Mouse (Mus musculus) kidney, postnatal 14 days (tissue): Measurements from ENCODE around the gene Chchd2.
A peak's percentile ranks its signal among the peaks of the same experiment; 100 is the strongest.
"Not testable (repeated sequence)": the region's sequence is repeated elsewhere in the genome, so short reads cannot be mapped to it uniquely, and the experiment has no call there.

Experiments
- DNase-seq: peaks from one replicate; pipeline ENCODE4 v3.0.0; 2022; ENCODE audit warnings: mixed read lengths

Gene Chchd2

DNA sequence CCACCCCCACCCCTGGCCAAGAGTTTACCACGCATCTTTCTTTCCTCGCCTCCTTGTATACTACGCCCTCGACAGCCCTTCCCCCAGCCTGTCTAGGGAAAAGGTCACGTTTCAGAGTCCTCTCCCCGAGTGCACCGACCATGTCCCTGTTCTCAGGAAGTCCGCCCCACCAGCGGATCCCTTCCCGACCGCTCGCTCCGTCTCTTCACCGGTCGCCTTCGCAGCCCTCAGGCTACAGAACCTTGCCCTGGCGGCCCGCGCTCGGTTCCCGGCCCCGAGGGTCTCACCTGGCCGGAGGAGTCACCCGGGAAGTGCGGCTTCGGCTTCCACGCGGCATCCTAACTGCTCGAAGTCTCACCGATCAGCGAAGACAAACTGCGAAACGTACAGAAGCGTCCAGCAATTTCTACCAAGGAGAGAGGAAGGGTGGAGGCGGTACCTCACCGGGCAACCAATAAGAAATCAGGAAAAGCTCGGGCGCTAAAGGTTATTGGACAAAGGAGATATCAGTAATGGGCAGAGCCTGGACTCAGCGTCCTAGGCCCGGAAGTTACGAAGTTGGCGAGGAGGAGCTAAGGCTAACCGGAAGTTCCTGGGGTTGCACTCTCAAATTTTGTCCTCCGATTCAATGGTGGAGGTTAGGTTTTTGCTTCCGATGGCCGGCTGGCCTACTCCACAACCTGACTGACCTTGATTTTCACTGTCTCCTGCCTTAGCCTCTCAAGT is at the start of gene Chchd2:
TSS of gene Chchd2 (minus strand) at position 560 of the 726 bp plus-strand sequence.
- DNase-seq: peak; percentile 97

DNA sequence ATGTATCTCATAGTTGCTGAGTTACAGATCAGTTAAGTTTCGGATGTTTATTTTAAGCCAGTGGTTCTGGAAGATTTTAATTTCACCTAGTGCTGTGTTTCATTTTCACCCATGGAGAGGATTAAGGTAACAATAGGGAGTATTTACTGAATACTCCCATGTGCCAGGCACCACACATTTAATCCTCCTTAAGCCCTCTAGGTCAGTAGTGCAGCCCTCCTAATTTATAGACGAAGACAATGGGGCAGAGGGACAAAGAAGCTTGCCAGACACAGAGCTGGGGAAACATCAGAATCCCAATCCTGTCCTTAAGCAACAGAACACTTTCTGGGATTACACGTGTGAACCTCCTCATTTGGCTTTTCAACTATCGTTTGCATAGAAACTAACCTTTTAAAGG is 49.7 kb upstream of the Chchd2 start:
- DNase-seq: no peak

DNA sequence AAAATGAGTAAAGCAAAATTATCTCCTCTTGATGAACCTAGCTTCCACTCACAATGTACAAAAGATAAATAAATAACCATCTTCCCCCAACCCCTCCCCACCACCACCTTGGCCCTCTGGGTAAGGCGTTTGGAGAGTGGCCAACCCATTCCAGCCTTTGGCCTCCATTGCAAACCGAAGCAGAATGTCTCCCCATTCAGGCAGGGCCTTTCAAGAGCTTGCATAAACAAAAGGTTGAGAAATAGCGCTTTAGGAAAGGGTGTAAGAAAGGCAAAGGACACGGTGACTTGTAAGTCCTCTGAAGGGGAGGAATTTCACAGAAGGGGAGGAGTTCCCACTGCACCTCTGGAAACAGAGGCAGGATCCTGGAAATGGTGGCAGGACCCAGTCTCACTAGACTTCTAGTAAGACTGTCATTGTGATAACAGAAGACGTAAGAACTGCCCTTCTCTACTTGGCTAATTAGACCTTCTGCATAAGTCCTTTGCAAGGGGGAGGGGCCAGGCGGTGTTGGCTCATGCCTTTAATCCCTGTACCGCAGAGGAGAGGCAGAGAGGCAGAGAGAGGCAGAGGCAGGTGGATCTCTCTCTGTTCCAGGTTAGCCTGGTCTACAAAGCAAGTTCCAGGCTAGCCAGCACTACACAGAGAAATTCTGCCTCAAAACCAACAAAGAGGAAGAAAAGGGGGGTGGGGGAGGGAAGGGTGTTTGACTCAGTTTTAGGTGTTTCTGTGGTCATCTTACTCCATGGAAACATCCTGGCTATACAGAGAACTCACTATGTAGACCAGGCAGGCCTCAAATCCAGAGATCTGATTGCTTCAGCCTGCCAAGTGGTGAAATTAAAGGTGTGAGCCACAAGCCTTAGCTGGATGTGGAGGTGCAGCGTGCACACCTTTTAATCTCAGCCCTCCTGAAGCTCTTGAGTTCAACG is 42.9 kb upstream of the Chchd2 start:
- peak; percentile 73 for DNase-seq

DNA sequence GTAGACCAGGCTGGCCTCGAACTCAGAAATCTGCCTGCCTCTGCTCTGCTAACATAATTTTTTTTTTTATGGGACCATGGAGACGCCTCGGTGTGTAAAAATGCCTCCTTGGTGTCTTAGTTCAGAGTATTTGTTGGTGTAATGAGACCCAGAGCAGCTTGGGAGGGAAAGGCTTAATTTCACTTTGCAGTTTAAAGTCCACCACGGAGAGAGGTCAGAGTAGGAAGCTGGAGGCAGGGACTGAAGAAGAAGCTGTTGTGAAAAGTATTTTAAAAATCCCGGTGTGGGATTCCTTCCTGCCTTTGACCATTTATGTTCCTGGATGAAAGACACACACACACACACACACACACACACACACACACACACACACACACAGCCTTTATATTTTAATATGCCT is 38.7 kb upstream of the Chchd2 start:
- peak; percentile 33 for DNase-seq

DNA sequence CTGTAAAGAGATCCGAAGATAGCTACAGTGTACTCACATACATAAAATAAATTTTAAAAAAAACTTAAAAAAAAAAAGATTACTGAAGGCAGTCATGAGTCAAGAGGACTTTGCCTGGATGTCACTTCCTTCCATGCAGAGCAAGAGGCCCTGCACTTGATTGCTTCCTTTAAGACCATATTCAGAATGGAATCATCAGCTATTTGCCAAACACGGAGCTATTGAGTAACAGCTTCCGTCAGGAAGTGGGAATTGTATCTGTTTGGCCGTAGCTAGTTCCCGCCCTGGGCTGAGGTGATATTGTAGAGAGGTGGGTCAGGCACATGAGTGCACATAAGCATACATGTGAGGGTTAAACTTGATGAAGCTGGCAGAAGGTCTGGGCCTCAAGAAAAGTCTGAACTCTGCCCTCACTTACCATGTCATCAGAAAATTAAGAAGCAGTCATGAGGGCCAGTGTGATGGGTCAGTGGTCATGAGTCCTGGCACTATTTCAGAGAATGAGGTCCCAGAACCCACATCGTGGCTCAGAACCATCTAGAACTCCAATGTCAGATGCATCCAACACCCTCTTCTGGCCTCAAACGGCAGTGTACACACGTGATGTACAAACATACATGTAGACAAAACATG is 37.7 kb upstream of the Chchd2 start:
- DNase-seq: peak; percentile 37

DNA sequence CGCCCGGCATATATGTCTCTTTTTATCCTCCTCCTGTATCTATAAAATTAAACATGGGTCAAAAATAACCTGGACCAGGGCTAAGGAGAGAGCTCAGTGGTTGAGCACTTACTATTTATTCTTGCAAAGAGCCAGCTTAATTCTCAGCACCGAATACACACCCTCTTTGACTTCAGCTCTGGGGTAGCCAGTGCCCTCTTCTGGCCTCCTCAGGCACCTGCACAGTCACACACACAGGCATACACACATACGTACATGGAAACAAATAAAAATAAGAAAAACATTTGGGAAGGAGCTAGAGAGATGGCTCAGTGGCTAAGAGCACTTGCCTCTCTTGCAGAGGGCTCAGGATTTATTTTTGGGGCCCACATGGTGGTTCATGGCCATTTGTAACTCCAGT is 34.7 kb upstream of the Chchd2 start:
- no peak for DNase-seq

DNA sequence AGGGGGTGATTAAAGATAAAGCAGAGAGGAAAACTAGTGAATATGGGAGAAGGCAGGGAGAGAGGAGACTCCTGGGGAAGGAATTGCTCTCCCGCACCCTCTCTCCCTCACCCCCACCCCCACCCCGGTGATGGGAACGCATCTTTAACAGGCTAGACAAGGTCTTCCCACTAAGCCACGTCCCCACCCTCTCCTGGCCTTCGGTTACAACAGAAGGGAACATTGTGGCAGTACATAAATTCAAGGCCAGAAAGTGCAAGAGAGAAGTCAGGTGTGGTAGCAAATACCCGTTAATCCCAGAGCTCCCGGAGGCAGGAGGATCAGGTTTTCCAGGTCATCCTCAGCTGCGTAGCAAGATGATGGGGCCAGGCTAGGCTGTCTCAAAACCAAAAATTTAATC is 32.0 kb upstream of the Chchd2 start:
- no peak for DNase-seq

DNA sequence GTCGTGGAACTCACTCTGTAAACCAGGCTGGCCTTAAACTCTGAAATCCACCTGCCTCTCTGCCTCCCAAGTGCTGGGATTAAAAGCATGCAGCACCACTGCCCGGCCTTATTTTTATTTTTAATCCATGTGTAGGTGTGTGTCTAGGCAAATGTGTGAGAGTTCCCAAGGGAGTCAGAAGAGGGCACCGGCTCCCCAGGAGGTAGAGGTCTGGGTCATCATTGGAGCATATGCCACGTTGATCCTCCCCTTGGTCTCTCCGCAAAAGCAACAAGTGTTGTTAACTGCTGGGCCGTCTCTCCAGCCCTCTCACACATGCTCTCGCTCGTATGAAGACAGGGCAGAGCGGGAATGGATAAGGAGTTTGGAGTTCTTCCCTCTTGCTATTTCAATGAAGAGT is 31.5 kb upstream of the Chchd2 start:
- DNase-seq: no peak

DNA sequence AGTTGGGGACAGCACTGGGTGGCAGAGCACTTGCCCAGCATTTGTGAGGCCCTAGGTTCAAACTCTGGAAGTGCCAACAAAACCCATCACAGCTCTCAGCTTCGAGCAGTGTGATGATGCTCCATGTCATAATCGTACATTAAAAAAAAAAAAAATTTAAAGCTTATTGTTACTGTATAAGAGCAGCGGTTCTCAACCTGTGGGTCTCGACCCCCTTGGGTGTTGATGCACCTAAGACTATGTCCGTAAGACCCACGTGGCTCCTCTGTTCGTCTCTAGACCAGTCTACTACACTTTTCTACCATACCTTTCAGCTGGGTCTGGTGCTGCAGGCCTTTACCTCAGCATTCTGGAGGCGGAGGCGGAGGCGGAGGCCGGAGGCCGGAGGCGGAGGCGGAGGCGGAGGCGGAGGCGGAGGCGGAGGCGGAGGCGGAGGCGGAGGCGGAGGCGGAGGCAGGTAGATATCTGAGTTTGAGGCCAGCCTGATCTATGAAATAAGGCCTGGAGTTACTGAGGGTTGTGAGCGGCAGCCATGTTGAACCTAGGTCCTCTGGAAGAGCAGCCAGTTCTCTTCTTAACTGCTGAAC is 30.9 kb upstream of the Chchd2 start:
- DNase-seq: no peak

DNA sequence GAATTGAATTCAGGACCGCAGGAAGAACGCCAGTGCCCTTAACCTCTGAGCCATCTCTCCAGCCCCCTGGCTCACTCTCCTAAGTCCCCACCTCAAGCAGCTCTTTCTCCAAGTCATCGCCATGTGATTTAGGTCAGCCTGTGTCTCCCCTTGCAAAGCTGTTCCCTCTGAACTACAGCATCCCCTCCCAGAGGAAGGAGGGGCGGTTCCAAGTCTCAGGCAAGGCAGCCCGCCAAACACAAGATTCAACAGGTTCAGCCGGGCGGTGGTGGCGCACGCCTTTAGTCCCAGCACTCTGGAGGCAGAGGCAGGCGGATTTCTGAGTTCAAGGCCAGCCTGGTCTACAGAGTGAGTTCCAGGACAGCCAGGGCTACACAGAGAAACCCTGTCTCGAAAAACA is 28.2 kb upstream of the Chchd2 start:
- DNase-seq: not testable (repeated sequence)

DNA sequence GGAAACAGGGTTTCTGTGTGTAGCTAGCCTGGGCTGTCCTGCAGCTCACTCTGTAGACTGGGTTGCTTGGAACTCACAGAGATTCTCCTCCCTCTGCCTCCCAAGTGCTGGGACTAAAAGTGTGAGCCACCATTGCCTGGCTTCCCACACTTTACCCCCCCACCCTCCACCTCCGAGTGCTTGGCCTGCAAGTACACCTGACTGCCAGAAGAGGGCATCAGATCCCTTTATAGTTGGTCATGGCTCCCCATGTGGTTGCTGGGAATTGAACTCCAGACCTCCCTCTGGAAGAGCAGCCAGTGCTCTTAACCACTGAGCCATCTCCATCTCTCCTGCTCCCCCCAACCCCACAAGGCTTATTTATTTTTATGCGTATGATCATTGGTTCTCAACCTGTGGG is 26.8 kb upstream of the Chchd2 start:
- DNase-seq: peak; percentile 26

DNA sequence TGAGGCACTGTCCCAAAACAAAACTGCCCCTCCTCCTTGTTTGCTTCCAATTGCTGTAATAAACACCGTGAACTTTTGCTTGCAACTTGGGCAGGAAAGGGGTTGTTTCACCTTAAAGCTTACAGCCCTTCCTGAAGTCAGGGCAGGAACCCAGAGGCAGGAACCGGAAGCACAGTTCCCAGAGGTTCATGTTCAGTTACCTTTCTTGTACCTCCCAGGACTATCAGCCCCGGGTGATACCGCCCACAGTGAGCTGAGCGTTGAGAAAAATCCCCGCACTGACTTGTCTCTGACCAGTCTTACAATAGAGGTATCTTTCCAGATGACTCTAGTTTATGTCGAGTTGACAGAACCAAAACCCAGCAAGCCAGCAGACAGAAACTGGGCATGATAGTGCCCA is 22.3 kb upstream of the Chchd2 start:
- no peak for DNase-seq

DNA sequence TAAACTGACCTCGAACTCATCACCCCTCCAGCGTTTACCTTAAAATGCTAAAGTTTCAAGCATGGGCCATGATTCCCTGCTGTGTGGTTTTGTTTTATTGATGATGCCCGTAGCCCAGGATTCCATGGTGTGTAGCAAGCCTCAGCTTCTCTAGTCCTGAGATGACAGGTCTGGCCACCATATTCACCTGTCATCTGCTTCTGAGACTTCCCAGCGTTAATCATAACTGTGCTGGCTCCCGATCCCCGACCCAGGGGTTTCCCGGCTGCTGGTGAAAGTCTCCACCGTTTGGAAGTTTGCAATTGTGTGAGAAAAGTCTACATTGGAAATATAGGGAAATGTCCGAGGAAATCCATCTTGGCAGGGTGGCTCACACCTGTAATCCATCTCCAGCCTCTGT is 21.9 kb upstream of the Chchd2 start:
- no peak for DNase-seq

DNA sequence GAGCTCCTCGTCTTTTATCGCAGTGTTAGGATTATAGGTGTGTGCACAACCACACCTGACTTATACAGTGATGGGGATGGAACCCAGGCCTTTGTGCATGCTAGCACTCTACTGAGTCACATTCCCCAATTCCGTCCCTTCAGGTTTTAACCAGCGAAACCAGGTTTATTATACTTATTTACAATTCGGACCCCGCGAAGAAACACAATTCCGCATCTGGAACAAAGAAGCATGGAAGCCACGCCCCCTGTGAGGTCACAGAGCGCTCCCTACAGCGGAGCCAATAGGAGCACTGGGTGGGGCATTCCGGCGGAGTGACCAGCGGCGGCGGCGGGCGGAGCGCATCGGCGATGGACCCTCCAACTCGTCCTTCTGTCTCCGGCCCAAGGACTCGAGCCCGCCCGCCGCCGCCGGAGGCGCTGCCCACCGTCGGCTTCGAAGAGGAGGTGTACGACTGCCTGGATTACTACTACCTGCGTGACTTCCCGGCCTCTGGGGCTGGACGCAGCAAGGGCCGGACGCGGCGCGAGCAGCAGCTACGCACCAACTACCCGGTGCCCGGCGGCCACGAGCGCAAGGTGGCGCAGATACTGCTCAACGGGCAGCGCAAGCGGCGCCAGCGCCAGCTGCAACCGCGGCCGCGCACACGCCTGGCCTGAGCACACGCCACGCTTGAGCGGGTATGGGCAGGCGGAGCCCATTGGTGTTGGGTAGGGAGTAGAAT is 21.1 kb upstream of the Chchd2 start, which contains the start of gene Nupr1l:
TSS of gene Nupr1l (plus strand) at position 299 of the 724 bp plus-strand sequence.
- peak; percentile 94 for DNase-seq

DNA sequence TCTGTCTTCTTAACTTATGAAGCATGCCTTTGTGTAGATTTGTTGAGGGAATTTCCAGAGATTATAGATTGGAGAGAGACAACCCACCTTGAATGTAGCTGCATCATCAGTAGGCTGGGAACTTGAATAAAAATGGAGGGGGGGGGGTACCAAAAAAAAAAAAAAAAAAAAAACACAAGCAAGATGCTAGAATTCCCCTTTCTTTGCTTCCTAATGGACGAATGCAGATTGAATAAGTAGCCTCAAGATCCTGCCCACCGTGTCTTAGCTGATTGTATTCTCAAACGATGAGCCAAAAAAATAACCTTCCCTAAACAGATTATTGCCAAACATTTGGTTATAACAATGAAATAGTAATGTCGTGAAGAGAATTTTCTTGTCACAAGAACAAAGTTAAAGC is 20.5 kb upstream of the Chchd2 start:
- no peak for DNase-seq

DNA sequence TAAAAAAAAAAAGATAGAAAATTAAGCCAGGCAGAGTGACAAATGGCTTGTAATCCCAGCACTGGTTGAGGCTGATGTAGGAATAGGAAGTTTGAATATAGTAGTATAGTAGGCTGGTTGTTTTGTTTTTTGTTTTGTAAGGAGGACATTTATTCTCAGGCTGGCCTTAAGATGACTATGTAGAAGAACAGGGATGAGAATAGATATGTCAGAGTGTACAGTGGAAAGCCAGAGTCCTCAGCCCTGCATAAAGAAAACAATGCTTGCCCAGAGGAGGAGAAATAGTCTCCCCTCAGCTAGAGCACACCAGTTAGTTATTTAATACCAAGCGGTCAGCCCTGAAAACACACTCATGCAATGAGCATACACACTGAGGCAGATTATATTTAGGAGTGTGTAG is 11.2 kb upstream of the Chchd2 start, which contains the start of gene Phkg1:
TSS of gene Phkg1 (minus strand) at position 101 of the 400 bp plus-strand sequence.
- no peak for DNase-seq

DNA sequence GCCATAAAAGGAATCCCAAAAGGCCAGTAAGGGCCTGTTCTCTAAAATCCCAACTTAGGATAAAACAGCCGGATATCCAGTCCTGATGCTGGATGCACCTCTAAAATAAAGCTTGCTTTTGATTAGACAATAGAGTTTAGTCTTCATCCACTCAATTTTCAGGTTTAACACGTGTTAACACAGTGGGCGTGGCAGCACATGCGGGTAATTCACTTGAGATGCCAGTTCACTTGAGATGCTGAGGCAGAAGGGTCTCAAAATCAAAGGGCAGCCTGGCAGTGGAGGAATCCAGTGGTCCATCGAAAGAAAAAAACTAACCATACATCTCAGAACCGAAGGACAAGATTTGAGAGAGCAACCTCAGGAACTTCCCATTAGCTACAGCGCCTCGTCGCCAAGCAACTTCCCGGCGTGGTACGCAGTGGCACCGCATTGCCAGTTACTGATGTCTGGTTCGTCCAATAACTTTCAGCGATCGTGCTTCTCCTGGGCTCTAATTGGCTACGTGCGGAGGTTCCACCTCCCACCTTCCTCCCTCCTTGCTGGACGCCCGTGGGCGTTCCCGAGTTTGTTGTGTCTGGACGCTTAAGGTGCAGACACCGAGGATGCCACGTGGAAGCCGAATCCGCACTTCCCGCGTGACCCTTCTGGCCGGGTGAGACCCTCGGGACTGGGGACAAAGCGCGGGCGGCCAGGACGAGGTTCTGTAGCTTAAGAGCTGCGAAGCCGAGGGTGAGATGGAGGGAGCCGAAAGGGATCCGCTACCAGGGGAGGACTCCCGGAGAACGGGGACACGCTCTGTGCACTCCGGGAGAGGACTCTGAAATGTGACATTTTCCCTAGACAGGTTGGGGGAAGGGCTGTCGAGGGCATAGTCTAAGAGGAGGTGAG is 8.2 kb upstream of the Chchd2 start, which contains the start of gene Zbed5:
TSS of gene Zbed5 (plus strand) at position 526 of the 891 bp plus-strand sequence.
- peak; percentile 93 for DNase-seq

DNA sequence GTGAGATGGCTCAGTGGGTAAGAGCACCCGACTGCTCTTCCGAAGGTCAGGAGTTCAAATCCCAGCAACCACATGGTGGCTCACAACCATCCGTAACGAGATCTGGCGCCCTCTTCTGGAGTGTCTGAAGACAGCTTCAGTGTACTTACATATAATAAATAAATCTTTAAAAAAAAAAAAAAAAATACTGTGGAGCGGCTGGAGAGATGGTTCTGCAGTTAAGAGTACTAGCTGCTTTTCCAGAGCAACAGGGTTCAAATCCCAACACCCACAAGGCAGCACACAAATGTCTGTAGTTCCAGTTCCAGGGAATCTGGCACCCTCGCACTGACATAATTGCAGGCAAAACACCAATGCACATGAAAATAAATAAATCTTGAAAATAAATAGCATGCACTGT is 3.1 kb upstream of the Chchd2 start:
- not testable (repeated sequence) for DNase-seq

DNA sequence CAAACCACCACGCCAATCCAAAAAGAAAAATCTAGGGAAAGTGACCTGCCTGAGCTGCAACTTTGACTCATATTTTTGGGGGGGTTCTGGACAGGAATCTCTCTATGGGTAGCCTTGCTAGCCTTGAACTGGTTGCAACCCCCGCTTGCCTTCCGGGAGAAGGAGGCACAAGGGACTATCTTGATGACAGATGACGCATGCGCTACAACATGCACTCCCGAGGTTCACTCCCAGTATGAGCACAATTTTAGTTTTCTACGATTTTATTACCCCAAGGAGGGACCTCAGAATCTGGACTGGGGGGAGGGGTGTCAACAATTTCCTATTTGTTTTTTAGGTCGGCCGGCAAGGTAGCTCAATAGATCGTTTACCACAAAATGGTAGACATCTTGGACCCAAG is 999 bp downstream of the Chchd2 start:
- DNase-seq: no peak

DNA sequence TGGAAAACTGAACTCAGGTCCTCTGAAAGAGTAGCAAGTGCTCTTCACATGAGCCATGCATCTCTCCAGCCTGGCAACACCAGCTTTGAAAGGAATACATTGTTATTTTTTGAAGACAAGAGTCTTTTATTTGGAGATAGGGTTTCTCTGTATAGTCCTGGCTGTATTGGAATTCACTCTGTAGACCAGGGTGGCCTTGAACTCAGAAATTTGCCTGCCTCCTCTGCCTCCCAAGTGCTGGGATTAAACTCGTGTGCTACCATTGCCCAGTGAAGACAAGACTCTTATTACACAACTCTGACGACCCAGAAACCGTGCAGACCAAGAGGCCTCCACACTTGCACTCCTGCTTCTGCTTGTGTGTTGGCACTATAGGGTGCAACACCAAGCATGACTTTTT is 7.4 kb downstream of the Chchd2 start:
- DNase-seq: no peak

DNA sequence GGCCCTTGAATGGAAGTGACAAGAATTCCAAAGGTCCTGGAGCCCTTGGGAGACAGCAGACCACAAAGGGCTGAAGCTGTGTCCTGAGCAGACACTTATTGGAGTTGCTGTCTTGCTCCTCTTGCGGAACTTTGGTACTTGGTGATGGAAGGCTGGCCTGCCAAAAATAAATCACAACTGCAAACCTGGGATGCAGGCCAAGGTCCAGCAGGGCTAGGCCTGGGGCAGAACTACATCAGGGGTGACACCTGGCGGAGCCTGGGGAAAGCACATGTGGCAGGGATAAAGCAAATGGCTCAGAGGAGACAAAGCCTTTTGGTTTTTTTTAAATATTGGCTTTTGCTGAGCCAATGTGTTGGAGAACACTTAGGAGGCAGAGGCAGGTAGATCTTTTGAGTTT is 8.3 kb downstream of the Chchd2 start:
- peak; percentile 85 for DNase-seq
